Mouse (Mus musculus) heart, postnatal 0 days (tissue): ENCODE measurements at regions not wholly inside any gene's neighbourhood (a gene's known extent, or its start where the extent isn't known, plus 50 kb on each side); places are given as distances from the start of the nearest gene placed in this dataset.

Experiments used
- CTCF ChIP-seq: IDR thresholded peaks from 2 replicates; pipeline ENCODE4 v1.5.1; 2016; ENCODE audit warnings: antibody characterized with exemption, control low read depth, low read depth
- EP300 ChIP-seq: IDR thresholded peaks from 2 replicates; pipeline ENCODE4 v1.6.1; 2016; ENCODE audit warnings: antibody characterized with exemption, low read depth

- TF ChIP-seq EP300 (no peak), CTCF (no peak)
Measured at GRCm38 (mm10) chr11:117571858-117572257, 82.2 kb upstream of the Tnrc6c start.
